Mouse (Mus musculus) right cerebral cortex, postnatal 14 days (tissue): ENCODE results near the gene Cox19.

Experiments
- DNase-seq: peaks from one replicate; pipeline ENCODE4 v3.0.0; 2022

Gene Cox19

DNA sequence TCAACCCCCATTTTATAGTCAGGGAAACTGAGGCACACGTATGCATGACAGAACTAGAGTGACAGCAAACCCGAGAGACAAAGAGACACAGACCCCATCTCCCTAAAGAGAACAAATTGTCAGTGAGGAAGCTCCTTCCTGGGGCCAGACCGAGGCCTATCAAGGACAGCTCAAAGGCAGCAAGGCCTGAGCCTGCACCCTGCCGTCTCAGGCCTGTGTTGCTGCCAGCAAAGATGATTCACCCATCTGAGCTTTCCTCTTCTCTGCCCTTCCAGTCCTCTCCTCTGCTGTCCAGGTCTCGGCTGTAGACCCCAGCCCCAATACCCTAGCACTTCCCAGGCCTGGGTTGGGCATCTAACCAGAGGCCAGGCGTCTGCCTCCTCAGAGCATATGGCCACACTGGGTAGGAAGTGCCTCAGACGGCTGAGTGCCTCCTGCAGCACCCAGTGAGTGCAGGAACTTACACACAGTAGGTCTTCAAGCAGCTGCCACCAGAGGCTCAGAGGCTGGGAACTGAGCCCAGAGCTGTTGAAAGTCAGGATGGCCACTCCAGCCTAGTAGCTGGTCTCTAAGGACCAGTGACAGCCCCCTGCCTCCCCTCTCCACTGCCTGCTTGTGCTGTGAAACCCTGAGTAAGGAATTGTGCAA lies 24.1 kb downstream of the Cox19 start:
- no peak for DNase-seq

DNA sequence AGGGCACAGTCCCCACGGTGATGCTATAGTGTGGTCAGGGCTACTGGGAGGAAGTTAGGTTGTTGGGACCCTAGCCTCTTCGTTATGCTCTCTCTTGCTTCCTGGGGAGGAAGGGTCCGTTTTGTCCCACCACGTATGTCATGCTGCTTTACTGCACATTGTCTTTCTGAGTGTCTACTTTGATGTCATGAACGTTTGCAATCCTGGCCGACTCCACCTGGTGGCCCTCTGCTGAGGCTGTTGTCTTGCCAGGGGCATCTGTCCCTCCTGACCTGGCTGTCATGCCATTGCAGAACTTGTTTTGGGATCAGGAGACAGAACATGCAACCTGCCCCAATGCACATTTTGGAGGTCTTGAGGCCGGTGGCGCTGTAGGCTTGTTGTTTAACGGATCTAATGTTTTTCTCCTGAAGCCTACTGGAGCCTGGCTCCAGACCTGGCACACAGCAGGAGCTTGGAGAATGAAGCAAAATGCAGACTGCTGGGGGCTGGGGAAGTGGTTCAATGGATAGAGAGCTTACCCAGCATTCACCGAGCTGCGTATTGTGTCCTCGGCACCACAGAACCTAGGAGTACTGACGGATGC lies 25.0 kb downstream of the Cox19 start:
- no peak for DNase-seq

DNA sequence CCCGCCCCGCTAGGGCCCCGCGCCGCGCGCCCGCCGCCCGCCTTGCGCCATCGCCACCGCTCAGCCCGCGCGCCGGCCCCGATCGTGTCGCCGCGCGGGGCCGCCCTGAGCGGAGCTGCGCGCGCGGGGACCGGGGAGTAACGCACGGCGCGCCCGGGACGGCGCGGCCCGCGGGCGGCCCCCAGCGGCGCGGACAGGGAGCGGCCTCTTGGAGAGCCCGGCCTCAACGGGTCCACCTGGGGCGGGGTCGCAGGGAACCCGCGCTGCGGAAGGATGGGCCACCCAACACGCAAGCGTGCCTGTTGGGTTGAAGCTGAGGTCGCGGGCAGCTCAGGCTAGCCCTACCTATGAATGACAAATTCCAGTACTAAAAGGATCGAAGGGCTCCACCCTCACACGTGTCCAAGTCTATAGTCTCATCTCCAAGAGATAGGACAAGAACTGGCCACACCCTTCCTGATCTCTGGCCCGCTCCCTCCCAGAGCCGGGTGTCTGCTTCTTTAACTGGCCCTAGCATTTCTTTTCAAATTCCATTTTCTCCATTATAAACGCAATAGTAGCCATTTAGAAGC lies 25.7 kb downstream of the Cox19 start, which contains the start of gene Adap1:
Gene Adap1 (minus strand): TSS at position 228 of the 572 bp plus-strand sequence.
- peak; percentile 68 for DNase-seq

DNA sequence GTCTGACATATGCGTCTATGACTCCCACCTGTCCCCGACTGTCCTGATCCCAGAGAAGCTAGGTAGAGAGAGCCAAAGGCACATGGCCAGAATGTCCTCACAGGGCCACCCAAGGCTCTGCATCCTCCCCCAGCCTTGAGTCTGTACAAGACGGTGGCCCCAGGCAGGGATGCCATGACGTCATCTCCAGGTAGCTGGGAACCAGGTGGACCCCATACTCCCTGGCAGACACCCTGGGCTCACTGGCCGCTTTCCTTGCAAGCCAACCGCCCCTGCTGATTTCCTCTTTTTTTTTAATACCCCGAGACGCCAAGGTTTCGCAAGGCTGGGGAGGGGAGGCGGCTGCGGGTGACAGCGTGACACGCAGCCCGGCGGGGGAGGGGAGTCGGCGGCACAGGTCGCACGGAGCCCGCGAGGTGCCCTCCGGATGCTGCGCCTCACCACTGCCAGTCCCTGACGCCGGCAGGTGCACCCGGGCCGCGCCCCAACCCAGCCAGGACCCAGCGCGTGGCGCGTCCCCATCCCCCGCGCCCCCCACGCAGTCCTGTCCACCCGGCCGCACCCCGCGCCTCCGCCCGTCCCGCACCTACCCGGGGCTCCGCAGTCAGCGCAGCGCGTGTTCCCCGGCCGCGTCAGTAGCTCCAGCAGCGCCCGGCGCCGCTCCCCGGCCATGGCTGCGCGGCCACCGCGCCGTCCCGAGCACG lies 26.4 kb downstream of the Cox19 start:
- peak; percentile 58 for DNase-seq

GRCm38 (mm10) chr5:139324045-139324491 lies 27.1 kb downstream of the Cox19 start:
- peak; percentile 47 for DNase-seq

- no peak for DNase-seq
Measured at GRCm38 (mm10) chr5:139323260-139323924, 27.8 kb downstream of the Cox19 start.

GRCm38 (mm10) chr5:139321331-139321730 lies 29.9 kb downstream of the Cox19 start:
- DNase-seq, result no peak

GRCm38 (mm10) chr5:139320424-139320823 lies 30.8 kb downstream of the Cox19 start:
- DNase-seq, result no peak

DNA sequence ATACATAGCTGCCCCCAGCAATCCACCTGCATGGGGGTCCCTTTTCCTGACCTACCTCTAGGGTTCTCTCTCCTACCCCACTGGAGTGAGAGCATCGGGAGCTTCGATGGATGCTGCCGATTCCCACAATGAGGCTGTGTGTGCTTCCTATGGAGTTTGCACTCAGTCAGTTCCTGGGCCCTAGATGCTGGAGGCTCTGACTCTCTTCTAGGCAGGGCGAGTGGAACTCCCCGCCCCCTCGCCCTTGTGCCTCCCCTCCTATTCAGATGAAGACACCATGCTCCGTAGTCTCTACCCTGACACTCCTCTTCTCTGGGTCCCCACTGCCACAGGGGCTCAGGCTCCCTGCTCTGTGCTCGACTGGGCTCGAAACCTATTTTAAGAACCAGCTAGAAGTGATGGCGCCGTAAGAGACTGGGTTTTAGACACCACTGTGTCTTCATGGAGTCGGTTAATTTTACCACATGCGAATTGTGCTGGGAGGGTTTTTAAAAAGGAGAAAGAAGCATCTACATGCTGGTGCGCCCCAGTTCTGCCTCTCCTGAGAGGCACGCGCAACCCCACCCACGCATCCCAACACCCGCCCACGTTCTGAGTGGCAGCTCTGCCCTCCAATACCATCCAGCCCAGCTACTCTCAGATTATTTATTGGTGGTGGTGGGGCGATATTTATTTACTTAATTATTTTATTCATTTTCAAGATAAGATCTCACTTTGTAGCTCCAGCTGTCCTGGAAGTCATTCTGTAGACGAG lies 33.3 kb downstream of the Cox19 start:
- DNase-seq, result peak; percentile 64

DNA sequence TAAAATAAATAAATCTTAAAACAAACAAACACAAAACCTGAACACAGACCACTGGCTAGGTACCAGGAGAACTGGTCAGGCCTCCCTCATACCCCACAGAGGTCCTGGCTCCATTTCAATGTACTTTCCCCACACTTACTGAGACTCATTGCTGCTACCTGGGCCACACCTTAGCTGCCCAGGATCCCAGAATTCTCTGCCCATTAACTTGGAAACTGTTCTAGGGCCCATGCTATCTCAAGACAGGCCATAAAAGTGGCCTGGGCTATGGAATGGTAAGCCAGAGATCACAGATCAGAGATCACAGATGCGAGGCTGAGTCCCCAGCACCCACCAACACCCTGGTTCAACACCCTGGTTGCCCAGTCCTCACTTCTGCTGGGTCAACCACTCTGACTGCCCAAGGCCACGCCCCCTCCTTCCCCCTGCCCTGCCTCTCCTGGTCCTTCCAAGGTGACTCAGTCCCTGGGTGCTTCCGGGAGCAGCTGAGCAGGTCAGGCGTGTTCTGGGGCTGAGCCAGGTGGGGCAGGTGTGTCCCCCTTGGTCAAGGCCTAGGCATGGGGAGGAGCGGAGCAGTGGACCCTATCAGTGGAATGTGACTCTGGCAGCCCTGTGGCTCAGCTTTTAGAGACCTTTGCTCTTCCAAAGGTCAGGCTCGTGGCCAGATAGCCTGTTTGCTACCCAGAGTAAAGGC lies 34.1 kb downstream of the Cox19 start:
- no peak for DNase-seq

GRCm38 (mm10) chr5:139314941-139315642 lies 36.1 kb downstream of the Cox19 start:
- no peak for DNase-seq

- no peak for DNase-seq
Measured at GRCm38 (mm10) chr5:139313536-139313935, 37.7 kb downstream of the Cox19 start.

GRCm38 (mm10) chr5:139311822-139312221 lies 39.4 kb downstream of the Cox19 start:
- no peak for DNase-seq

GRCm38 (mm10) chr5:139310477-139310876 lies 40.7 kb downstream of the Cox19 start:
- no peak for DNase-seq

DNA sequence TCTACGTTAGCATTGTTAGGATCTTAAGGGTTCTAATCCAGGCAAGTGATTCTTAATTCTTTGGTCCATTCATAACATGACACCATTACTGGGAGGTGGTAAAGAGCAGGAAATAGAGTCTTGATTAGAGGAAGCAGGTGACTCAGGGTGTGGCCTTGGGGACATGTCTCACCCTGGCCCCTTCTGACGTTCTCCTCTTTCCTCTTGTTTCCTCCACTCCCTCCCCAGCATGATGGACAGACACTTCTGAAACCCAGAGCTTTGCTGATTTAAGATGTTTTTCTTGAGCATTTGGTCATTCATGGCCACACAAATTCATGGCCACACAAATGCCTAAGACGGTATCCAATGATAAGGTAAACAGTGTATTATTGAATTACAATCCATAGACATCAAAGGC lies 41.3 kb downstream of the Cox19 start:
- DNase-seq, result no peak

GRCm38 (mm10) chr5:139303646-139304061 lies 47.6 kb downstream of the Cox19 start:
- no peak for DNase-seq

DNA sequence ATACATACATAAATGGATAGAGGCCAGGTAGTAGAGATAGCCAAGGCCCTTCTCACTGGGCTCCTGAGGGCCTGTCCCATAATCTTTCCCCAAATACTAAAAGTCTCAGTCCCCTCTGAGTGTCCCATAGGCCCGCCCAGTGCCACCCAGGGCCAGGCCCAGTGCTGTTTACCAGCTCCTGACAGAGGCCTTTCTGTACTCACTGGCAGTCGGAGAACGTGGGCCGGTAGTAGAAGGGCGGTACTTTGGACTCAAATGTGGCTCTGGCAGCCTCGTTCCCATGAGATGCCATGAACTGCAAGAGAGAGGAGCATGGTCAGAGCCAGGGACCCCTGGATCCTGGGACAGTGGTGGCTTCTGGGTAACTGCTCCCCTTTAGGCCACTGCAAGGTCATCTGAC lies 49.1 kb downstream of the Cox19 start:
- DNase-seq, result no peak

DNA sequence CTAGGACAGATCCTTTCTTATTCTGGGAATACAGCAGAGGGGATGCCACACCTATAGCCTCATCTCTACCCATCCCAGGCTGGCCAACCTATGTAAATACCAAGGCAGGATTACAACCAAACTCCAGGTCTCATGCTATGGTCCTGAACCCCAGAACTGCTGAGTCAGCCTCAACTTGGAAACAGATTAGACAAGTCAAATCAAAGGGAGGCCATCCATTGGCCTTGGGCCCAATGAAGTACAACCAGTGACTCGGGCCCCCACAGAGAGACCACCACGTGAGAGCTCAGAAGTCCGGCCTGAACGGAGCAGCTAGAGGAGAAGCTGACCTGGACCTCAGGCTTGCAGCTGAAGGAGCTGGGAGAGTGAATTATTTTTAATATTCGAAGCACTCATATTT lies 53.5 kb downstream of the Cox19 start:
- no peak for DNase-seq

GRCm38 (mm10) chr5:139297092-139297491 lies 54.1 kb downstream of the Cox19 start:
- no peak for DNase-seq

DNA sequence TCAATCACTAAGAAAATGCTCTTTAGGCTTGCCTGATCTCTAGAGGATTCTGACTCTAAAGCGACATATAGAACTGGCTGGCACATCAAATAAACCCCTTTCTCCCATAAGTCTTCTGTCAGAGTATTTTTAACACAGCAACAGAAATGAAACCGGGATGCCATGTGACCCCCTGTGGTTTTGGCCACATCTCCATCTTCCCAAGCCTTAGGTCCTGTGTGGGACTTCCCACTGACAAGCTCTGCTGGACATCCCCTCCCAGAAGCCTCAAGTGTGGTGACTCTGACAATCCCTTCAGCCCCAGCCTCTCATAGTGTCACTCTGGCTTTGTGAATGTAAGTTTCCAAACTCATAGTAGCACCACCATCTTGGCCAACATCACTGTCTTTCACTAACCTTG lies 57.1 kb downstream of the Cox19 start:
- no peak for DNase-seq
